Mouse (Mus musculus) kidney, adult 2 months (tissue): ENCODE data around the gene Gm28048. TPM values are rescaled to one million over a fixed set of nuclear protein-coding genes. Genes with fewer than 3 reads are reported as not detected.

ENCODE experiments used
- DNase-seq: peaks from one replicate; pipeline ENCODE4 v3.0.0; 2021
- H3K27ac ChIP-seq: fragments of 200-500 bp; 2 replicates; pipeline ENCODE4 v1.5.1; 2012; ENCODE audit warnings: low read depth, low read length, control low read depth, inconsistent platforms; ENCODE audit not compliant: insufficient read depth
- H3K27me3 ChIP-seq: fragments of 200-500 bp; replicated peaks from 2 replicates; pipeline ENCODE4 v1.6.1; 2012; ENCODE audit warnings: mild to moderate bottlenecking, moderate library complexity, low read length, inconsistent platforms; ENCODE audit not compliant: control insufficient read depth, insufficient read depth
- H3K36me3 ChIP-seq: fragments of 200-500 bp; 2 replicates; pipeline ENCODE4 v1.6.1; 2012; ENCODE audit warnings: mild to moderate bottlenecking, moderate library complexity, low read length, inconsistent platforms; ENCODE audit not compliant: control insufficient read depth, insufficient read depth
- H3K4me1 ChIP-seq: fragments of 200-500 bp; 2 replicates; pipeline ENCODE4 v1.6.1; 2011; ENCODE audit warnings: low read length; ENCODE audit not compliant: control insufficient read depth, insufficient read depth
- H3K4me3 ChIP-seq: fragments of 200-500 bp; 2 replicates; pipeline ENCODE4 v1.5.1; 2011; ENCODE audit warnings: mild to moderate bottlenecking, low read depth, low read length, control low read depth; ENCODE audit not compliant: insufficient read depth
- CTCF ChIP-seq: fragments of 200-500 bp; conservative IDR thresholded peaks from 2 replicates; pipeline ENCODE4 v1.5.1; 2011; ENCODE audit warnings: low read depth, mild to moderate bottlenecking, control low read depth, low read length, moderate library complexity, mixed read lengths; ENCODE audit not compliant: insufficient read depth, insufficient read length
- POLR2A ChIP-seq: fragments of 200-500 bp; IDR thresholded peaks from one replicate; pipeline ENCODE4 v1.6.1; 2011; ENCODE audit warnings: low read depth, low read length, control low read depth
- WGBS: fragments of 180-500 bp; shearing (Covaris S2); methylation state at CpG from one replicate; pipeline ENCODE4 v1.1.7; 2018; 5-methylcytosine and 5-hydroxymethylcytosine counted together
- polyA plus RNA-seq: library from polyadenylated mRNA; depleted of rRNA; stranded (reverse); fragments of >200 nt; gene quantifications from 2 replicates; pipeline ENCODE4 v1.2.3, GENCODE M21; 2012

Gene Gm28048
- polyA plus RNA-seq, 1 experiment, result 1.7 TPM

- WGBS, result 92% methylated on average over 5 of the region's 5 CpGs
- Histone ChIP-seq H3K4me3 (no peak overlapping the region), H3K4me1 (peaks cover 7% of the 10 kb centered on the region), H3K27me3 (no peaks in the 10 kb centered on the region), H3K27ac (no peak overlapping the region), H3K36me3 (no peaks in the 10 kb centered on the region)
- DNase-seq, result no peak
- no peak for TF ChIP-seq POLR2A
- TF ChIP-seq CTCF, result no peak
Observed at GRCm38 (mm10) chr11:22867691-22868090, 114.2 kb downstream of the Gm28048 start.

GRCm38 (mm10) chr11:22865635-22866246, 116.1 kb downstream of the Gm28048 start:
- WGBS, result 87% methylated on average over 7 of the region's 7 CpGs
- Histone ChIP-seq H3K27ac (no peak overlapping the region), H3K4me3 (no peak overlapping the region), H3K36me3 (no peaks in the 10 kb centered on the region), H3K27me3 (no peaks in the 10 kb centered on the region), H3K4me1 (no peaks in the 10 kb centered on the region)
- TF ChIP-seq CTCF (no peak), POLR2A (no peak)
- no peak for DNase-seq

GRCm38 (mm10) chr11:22864305-22865060, 117.4 kb downstream of the Gm28048 start:
- WGBS, result 88% methylated on average over 8 of the region's 8 CpGs
- H3K27ac ChIP-seq, result no peak overlapping the region
- H3K4me3 ChIP-seq, result no peak overlapping the region
- DNase-seq, result no peak
- H3K4me1 ChIP-seq, result peaks cover 3% of the 10 kb centered on the region; the same call in 1 of the 2 replicates
- H3K27me3 ChIP-seq, result no peaks in the 10 kb centered on the region
- TF ChIP-seq POLR2A (no peak), CTCF (no peak)
- no peaks in the 10 kb centered on the region for H3K36me3 ChIP-seq

GRCm38 (mm10) chr11:22863581-22863980, 118.3 kb downstream of the Gm28048 start:
- H3K4me3 ChIP-seq, result no peak overlapping the region
- H3K36me3 ChIP-seq, result no peaks in the 10 kb centered on the region
- H3K4me1 ChIP-seq, result peaks cover 3% of the 10 kb centered on the region; the same call in 1 of the 2 replicates
- H3K27me3 ChIP-seq, result no peaks in the 10 kb centered on the region
- peak; percentile 36 for DNase-seq
- WGBS, result 65% methylated on average over 4 of the region's 4 CpGs
- TF ChIP-seq POLR2A (no peak), CTCF (no peak)
- no peak overlapping the region for H3K27ac ChIP-seq

GRCm38 (mm10) chr11:22861315-22861714, 120.6 kb downstream of the Gm28048 start:
- no peaks in the 10 kb centered on the region for H3K36me3 ChIP-seq
- DNase-seq, result no peak
- WGBS, result 76% methylated on average over 4 of the region's 4 CpGs
- H3K27ac ChIP-seq, result no peak overlapping the region
- H3K4me1 ChIP-seq, result peaks cover 7% of the 10 kb centered on the region; the same call in 1 of the 2 replicates
- no peak overlapping the region for H3K4me3 ChIP-seq
- TF ChIP-seq POLR2A, result no peak
- TF ChIP-seq CTCF, result no peak
- H3K27me3 ChIP-seq, result no peaks in the 10 kb centered on the region

GRCm38 (mm10) chr11:22860335-22861227, 121.3 kb downstream of the Gm28048 start, which contains the start of gene B3gnt2:
Gene B3gnt2 (minus strand): TSS chr11:22860961.
- no peaks in the 10 kb centered on the region for H3K27me3 ChIP-seq
- 15% methylated on average over 41 of the region's 41 CpGs for WGBS
- peak within 1 kb of the TSS; percentile 97 for H3K4me3 ChIP-seq
- peak within 1 kb of the TSS; percentile 88 for H3K27ac ChIP-seq
- H3K4me1 ChIP-seq, result peaks cover 7% of the 10 kb centered on the region; the same call in 1 of the 2 replicates
- no peaks in the 10 kb centered on the region for H3K36me3 ChIP-seq
- DNase-seq, result no peak
- TF ChIP-seq POLR2A (peak; percentile 14), CTCF (no peak)
